In the genomic region with DNA sequence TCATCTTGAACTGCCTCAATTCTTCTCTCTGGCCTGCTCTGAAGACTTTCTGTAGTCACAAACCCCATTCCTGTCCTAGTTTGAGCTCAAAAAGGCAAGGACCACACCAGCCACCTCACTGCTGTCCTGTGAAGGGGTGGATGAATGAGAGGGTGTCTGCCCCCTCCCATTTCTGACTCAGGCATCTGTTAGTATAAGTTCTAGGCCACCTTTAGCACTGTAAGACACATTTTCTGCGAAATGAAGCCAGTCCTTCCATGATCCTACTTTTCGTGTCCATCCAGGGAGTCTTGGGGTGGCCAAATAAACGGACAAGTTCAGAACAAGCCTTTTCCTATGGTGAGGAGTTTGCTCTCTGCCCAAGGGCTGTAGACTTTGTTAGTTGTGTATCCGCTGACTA, we compare ENCODE assay signal across 8 mouse cellular contexts. TPM values are rescaled to one million over a fixed set of nuclear protein-coding genes. Genes with fewer than 3 reads are reported as not detected.
A peak's percentile ranks its signal among the peaks of the same experiment; 100 is the strongest.
DNase-seq lines count a peak whose midpoint lies in the region; TF ChIP-seq lines count a peak whose summit lies in the region.

Gene P2ry2 (minus strand): TSS at position 326 of the 400 bp plus-strand sequence.

- peak within 1 kb of the TSS; percentile 60 for H3K4me3 ChIP-seq in embryonic fibroblast, embryonic 13.5 days (ENCODE audit: insufficient read depth, low read length)
- H3K4me3 ChIP-seq in macrophage (ENCODE audit: inconsistent target): peak within 1 kb of the TSS; percentile 66

- H3K79me2 ChIP-seq in macrophage (ENCODE audit: inconsistent target): peaks cover 41% of the 10 kb centered on the region; the same call in 1 of the 2 replicates

- intact Hi-C loops in heart, postnatal 25 days (cut with DNase I): no loop called here

- H3K36me3 ChIP-seq in macrophage (ENCODE audit: inconsistent target): no peaks in the 10 kb centered on the region

- H3K4me1 ChIP-seq in embryonic fibroblast, embryonic 13.5 days (ENCODE audit: control insufficient read depth, insufficient read depth, low read length): no peaks in the 10 kb centered on the region

- WGBS in macrophage (ENCODE audit: missing documents): 83% methylated on average over 4 of the region's 4 CpGs

- H3K27ac ChIP-seq in embryonic fibroblast, embryonic 13.5 days (ENCODE audit: insufficient read depth, low read length): no peak within 1 kb of the TSS
- peak within 1 kb of the TSS; percentile 32 for H3K27ac ChIP-seq in macrophage

- TF ChIP-seq CTCF in embryonic fibroblast, embryonic 13.5 days (IDR thresholded peaks at IDR 0.05; ENCODE audit: borderline replicate concordance, insufficient read depth, low read length): no peak

- TF ChIP-seq POLR2A in embryonic fibroblast, embryonic 13.5 days (IDR thresholded peaks at IDR 0.05; ENCODE audit: low read depth, low read length): no peak

- DNase-seq in Muller cell, postnatal 12 days (ENCODE audit: inconsistent ontology term): peak; percentile 29
- DNase-seq in heart, postnatal 25 days (ENCODE audit: low spot score): no peak
- DNase-seq in urinary bladder, adult 2 months (ENCODE audit: low spot score): no peak
- DNase-seq in right cerebral cortex, postnatal 14 days: no peak
- no peak for DNase-seq in embryo, embryonic 10.5 days (ENCODE audit: low spot score)
- DNase-seq in thymus, postnatal 14 days: no peak

RNA-seq across cellular contexts. Expression of gene P2ry2, which starts in this region (rescaled TPM):
- polyA plus RNA-seq in embryonic fibroblast, embryonic 13.5 days (2011; ENCODE audit: insufficient read length, low read depth, missing spikeins): 2.4 and 5.8 TPM in 2 replicates
- 10 to 100 TPM; 17.3 to 26.1 TPM for total RNA-seq in heart, postnatal 25 days (2021)
- total RNA-seq in macrophage (2018; cell fraction: chromatin; rRNA removed): 100 to 1,000 TPM in 9 of 26 experiments, 10 to 100 TPM in 17; 15.2 to 495 (median 73.8) TPM
- 100 to 1,000 TPM in 2 of 26 experiments, 10 to 100 TPM in 17, 1 to 10 TPM in 7; 5.8 to 162 (median 14.2) TPM for total RNA-seq in macrophage (2018; cell fraction: cytosol; rRNA removed)
- 100 to 1,000 TPM in 8 of 26 experiments, 10 to 100 TPM in 18; 12.4 to 280 (median 55.0) TPM for total RNA-seq in macrophage (2018; cell fraction: nucleus; rRNA removed)
- polyA plus RNA-seq in macrophage (2018): 8.0 to 11.7 TPM (median 9.1 TPM) in 3 replicates
- polyA plus RNA-seq in urinary bladder, adult 2 months (2012; rRNA removed): 8.6 and 8.7 TPM in 2 replicates
